Mouse (Mus musculus) lung, postnatal 4 days (tissue): ENCODE data around the gene Stk38.
"Not testable (repeated sequence)": the region's sequence is repeated elsewhere in the genome, so short reads cannot be mapped to it uniquely, and the experiment has no call there.

Experiments
- DNase-seq, 2 experiments: peaks; one replicate each; pipeline ENCODE4 v3.0.0; 2021

The Stk38 gene

DNA sequence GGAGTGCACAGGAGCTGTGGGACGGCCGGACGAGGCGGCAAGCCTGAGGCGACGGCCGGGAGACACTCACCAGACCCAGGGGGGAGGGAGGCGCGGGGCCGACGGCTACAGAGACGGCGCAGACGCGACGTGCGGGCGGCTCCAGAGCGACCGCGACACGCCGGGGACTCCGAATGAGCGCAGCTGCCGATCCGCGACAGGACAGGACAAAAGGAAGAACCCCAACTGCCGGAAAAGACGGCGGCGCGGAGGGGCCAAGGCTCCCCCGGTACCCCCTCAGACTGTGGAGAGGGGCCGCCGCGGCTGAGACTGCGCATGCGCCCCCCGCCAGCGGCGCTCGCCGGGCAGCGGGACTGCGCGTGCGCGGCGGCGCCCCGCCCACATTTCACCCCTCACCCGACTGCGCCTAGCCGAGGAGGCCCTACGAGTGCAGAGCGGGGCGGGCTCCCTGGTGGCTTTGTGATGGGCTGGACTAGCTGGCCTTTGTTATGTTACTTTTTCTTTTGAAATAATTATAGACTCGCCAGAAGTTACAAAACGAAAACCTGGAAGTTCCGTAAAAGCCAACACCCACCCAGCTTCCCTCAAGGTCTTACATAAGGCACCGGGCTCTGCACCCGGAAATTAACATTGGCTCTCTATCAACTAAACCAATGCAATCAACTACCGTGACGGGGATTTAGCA is at the start of gene Stk38:
Gene Stk38 (minus strand): TSS at position 355 of the 685 bp plus-strand sequence.
- peak; percentile 95 to 96 for DNase-seq

DNA sequence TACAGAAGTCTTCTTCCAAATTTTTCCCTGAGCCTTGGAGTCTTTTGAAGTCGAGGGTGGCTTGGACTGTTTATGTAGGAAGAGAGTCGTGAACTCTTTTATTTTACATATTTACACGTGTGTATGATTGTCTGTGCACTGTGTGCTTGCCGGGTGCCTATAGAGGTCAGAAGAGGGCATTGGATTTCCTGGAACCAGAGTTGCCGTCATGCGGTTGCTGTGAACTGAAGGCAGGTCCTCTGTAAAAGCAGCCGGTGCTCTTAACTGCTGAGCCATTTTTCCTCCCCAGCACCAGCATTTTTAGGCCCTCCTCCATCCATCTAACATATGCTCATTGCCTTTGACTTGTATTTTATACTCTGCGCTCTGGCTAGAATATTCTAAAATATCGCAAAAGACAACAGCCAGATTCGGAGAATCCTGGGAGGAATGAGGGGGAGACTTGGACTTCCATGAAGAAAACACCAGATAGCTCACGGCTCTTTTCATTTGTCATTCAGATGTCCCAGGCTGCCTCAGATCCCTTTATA is 49.6 kb upstream of the Stk38 start:
- no peak for DNase-seq

DNA sequence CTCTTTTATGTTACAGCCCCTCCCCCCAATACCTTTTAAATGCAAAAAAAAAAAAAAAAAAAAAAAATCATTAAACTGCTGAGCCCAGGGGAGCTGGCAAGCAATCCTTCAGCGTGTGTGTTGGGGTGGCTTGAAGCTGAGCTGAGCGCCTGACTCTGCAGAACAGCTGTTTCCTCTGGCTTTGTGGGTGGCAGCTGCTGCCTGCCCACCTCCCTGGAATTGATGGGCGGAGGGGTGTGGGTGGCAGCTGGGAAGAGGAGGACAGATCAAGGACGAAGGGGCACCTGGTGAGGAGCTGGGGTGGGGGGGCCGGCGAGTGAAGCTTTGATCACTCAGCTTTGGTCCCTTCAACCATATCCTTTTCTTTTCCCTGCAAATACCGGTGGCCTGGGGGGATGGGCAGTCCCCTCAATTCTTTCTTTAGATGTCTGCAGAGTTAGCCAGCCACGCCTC is 48.9 kb upstream of the Stk38 start:
- DNase-seq, result no peak

- DNase-seq, result no peak
Observed at GRCm38 (mm10) chr17:29056207-29056606, 48.4 kb upstream of the Stk38 start.

DNA sequence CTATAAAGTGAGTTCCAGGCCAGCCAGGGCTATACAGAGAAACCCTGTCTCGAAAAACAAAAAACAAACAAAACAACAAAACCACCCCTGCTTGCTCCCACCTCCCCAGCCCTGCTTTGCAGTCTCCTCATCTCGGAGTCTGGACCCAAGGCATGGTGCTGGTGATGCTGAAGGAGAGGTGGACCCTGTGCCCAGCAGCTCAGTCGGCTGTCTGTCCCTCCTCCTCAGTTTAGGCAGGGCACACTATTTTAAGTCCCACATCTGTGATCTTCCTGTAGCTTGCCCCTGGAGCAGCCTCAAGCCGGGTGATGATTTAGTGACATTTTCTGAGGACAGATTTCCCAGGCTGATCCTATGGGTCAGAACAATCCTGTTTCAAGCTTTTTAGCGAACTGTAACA is 47.8 kb upstream of the Stk38 start:
- DNase-seq, result no peak

GRCm38 (mm10) chr17:29054429-29054828 is 46.6 kb upstream of the Stk38 start:
- no peak for DNase-seq

GRCm38 (mm10) chr17:29053841-29054240 is 46.0 kb upstream of the Stk38 start:
- peak; percentile 68 to 85 for DNase-seq

- no peak for DNase-seq
Observed at GRCm38 (mm10) chr17:29053067-29053466, 45.3 kb upstream of the Stk38 start.

- DNase-seq, result no peak
Observed at GRCm38 (mm10) chr17:29050791-29051190, 43.0 kb upstream of the Stk38 start.

DNA sequence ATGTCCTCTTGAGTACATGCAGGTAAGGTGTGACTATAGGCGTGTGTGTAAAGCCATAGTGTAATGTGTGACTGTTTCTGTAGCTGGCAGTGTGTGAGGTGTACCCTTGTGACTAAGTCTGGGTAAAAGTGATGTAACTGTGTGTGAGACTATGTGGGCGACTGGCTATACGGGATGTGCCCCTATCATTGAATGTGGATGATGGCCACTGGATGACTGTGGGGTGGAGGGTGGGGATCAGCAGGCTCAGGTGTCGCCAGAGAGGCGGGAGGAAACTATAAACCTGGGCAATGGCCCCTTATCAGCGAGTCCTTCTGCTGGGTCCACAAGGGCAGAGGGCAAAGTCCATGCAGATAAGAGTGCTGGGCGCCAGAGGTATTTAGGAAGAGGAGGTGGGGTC is 42.1 kb upstream of the Stk38 start:
- DNase-seq, result no peak

- no peak for DNase-seq
Observed at GRCm38 (mm10) chr17:29049508-29049889, 41.7 kb upstream of the Stk38 start.

DNA sequence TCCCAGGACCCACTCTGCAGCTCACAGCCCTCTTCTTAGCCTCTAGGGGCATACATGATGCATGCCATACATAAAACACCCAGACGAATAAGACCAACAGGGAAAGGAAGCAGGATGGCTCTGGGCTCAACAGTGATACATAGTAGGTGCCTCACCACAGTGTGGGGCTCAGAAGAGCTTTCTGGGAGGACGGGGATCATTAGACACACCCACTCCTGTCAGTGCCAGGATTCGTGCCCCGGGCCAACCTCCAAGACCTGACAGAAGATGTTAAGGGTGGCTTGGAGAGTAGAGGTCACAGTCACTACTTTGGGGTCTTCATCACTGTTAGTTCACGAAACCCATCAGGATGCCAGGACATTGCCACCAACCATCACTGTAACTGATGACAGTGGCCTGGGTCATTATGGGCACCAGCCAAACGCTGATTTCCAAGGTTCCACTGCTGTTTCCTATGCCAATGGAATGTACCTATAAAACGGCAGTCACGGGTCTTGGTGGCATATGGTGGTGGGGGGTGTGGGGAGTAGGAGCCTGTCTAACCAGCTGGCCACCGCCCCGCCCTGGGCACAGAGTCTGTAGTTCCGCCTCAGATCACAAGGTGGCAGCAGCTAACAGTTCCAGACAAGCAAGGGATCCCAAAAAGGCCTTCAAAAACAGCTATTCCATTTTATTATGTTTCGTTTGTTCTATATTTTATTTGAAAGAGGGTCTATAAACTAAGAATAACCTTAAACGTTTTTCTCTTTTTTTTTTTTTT is 41.1 kb upstream of the Stk38 start:
- peak; percentile 86 to 91 for DNase-seq

GRCm38 (mm10) chr17:29047697-29048514 is 40.1 kb upstream of the Stk38 start:
- DNase-seq, result no peak

DNA sequence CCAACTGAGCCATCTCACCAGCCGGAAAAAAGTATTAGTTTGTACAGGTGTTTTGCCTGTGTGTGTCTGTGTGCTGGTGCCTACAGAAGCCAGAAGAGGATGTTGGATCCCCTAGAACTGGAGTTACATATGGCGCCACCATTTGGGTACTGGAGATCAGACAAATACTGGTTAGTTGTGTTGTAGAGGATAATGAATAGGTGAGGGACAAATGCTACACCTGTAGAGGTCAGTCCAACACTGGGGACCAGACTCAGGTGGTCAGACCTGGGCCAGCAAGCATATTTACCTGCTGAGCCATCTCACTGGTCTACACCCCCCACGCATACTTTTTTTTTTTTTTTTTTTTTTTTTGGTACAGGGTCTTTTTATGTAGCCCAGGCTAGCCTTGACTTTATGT is 39.1 kb upstream of the Stk38 start:
- DNase-seq, result no peak

GRCm38 (mm10) chr17:29045741-29046530 is 38.1 kb upstream of the Stk38 start:
- peak; percentile 76 to 87 for DNase-seq

- DNase-seq, result peak in 1 of 2 experiments; percentile 7
Observed at GRCm38 (mm10) chr17:29044925-29045319, 37.1 kb upstream of the Stk38 start.

DNA sequence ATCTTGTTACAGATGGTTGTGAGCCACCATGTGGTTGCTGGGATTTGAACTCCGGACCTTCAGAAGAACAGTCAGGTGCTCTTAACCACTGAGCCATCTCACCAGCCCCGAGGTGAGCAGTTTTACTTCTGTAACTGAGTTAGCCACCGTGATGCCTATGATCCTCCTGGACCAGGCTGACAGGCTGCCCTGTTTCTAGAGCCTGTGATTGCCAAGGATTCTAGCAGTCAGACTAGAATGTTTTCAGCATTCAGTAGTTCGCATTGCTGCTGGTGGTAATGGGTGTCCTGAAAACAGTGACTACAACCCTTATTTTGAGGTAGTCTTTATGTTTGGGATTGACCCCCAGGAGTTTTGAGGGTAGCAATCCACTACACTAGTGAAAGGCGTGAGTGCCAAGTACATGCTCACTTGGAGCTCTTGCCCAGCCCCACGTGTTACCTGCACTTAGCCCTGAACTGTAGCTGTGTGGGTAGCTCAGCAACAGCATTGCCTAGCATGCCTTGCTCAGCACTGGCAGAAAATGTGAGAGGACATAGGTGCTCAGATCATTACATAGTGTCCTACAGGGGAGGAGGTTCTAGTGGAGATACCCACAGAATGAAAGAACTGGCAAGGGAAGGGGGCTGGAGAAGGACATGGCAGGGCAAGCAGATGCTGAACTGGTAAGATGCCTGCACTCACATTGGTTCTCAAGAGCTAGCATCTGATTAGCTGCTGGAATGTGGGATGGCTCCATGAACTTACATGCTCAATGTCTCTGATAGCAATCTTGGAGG is 36.5 kb upstream of the Stk38 start:
- DNase-seq, result peak in 1 of 2 experiments; percentile 13

DNA sequence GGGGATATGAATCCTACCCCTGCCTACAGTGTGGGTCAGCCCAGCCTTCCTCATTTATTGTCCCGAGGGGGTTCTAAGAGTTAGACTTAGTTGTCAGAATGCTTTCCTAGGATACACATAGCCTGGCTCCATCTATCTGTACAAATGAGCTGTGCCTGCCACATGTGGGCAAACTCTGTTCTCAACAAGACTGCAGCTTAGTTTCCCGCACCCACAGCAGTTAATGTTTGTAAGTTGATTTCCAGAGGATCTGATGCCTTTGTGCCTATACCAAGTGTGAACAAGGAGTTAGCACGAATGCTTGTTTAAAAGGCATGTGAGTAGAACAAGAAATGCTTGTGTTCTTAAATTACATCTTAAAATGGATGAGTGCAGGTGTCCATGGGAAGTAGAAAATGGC is 35.8 kb upstream of the Stk38 start:
- peak in 1 of 2 experiments; percentile 8 for DNase-seq

DNA sequence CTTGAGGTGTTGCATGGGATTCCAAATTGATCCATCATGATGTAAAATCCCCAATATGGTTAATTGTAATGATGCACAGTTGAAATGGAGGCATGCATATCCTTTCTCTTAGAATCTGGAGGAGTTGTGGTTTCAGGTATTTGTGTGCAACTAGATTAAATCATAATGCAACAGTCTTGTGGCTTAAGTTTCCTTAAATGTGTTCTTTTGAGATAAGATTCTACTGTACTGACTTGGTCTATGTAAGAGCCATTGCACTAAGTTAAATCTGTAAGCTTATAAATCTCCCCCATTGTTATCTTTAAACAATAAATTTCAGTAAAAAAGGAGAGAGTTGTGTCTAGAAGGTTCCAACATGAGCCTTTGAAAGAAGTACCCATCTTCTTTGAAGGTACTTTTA is 34.8 kb upstream of the Stk38 start:
- no peak for DNase-seq

- DNase-seq, result not testable (repeated sequence)
Observed at GRCm38 (mm10) chr17:29041632-29042031, 33.8 kb upstream of the Stk38 start.

GRCm38 (mm10) chr17:29039351-29039750 is 31.6 kb upstream of the Stk38 start:
- no peak for DNase-seq

- no peak for DNase-seq
Observed at GRCm38 (mm10) chr17:29035506-29035905, 27.7 kb upstream of the Stk38 start.
